Mouse (Mus musculus): Measurements from ENCODE around the gene Zfp799. TPM values are rescaled to one million over a fixed set of nuclear protein-coding genes. Genes with fewer than 3 reads are reported as not detected.
"Not testable (repeated sequence)": the region's sequence is repeated elsewhere in the genome, so short reads cannot be mapped to it uniquely, and the experiment has no call there.

The Zfp799 gene
- total RNA-seq (2021) = 9.1 and 12.7 TPM in 2 replicates
- long read RNA-seq, experiment 1 = 0 reads
- long read RNA-seq, experiment 2, partial matches to known transcripts = 0 of 3 reads
- long read RNA-seq, experiment 2, other reads (novel, unspliced or antisense) = 3 of 3 reads

DNA sequence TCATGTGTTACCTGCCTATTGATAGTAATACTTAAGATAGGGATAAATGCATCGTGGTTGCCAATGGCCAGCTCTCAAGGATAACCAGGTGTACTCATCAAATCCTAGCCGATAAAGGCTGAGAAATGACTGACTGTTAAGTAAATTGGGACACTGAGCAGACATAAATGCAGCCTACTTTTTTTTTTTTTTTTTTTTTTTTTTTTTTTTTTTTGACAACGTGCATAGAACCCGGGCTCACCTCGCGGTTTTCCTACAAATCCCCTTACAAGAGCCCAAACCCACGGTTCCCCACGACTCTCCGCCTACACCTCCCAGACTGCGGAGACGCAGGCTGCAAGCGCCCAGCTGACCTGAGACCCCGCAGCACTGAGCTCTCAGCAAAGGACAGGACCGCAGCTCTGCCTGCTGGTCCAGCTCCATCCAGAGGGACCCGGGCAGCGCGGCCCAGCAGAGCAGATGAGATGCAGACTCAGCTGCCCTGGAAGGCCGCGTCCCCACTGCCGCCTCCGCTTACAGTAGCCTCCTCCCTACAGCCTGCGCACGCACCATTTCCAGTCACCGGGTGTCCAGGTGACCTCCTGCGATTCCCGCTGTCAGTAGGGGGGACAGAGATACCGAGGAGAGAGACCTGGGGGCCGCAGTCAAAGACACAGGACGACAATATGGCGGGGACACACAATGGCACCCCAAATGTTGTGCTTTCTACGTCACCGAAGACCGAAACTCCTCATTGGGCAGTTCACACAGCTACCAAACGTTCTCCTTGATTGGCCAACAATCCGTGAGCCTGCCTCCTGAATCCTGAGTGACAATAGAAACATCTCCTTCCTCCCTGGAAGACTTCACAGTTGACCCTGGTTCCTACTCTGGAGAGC, at the start of gene Zfp799:
Gene Zfp799, minus strand, starts transcription at position 722 of the 878 bp plus-strand sequence.
- peak; percentile 87 for DNase-seq

DNA sequence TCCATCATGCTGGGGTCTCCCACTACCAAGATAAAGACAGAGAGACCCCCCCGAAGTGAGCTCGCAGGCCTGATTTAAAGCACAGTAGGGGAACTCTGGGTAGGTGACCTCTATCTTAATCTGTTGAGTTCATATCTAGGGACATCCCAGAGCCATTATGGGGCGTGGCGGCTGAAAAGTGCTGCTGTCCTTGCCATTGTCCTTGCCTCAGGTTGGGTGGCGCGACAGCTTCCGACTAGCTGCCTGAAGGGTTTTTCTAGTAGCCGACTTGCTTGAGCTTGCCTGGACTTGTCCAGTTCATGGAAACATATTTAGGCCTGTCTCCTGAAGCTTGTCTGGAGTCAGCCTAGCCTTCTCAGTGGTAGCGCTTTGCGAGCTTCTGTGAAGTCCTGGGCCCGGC, 48.7 kb upstream of the Zfp799 start:
- DNase-seq = no peak

DNA sequence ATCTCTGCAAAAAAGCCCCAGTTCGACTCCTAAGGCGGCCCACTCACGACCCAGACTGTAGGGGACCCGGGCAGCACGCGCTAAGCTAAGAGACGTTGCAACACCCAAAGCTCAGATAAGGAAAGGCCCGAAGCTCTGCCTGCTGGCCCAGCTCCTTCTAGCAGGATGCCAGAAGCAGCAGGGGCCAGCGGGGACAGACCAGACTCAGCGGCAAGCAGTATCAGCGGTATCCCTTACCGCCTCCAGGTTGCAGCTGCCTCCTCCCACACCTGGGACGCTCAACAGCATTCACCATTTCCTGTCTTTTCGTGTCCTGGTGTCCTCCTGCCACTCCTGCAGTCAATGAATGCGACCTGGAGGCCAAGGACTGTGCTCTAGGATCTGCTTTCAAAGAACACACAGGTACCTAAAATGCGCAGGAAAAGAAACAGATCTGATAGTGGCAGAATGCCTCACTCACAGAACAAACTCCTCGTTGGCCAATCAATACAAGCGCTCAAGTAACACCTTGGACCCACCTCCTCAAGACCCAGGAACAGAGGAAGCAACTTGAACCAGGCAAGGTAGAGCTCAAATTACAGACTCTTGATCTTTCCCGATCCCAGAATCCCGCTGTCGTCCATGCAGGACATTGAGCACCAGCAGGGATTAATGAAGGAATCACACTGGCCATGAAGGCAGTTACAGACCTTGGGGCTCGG, 47.6 kb upstream of the Zfp799 start:
- DNase-seq = no peak

DNA sequence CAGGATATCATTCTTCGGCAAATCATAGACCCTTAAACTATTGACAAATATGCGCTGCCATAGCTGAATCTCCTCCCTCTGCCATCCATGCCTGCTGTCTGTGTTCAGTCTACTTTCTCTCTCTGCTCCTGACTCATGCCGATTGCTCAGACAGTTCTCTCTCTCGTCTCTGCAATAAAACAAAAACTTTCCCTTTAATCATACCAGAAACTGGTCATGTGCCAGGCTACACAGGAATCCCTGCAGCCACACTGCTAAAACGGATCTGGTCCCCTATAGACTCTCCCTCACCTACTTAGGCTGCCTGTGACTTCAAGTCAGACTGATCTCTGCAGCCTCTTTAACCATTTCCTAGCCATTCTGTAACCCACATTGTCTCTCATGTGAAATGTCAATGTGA, 42.6 kb upstream of the Zfp799 start:
- DNase-seq = no peak

- no peak for DNase-seq
Observed at GRCm38 (mm10) chr17:32872091-32872490, 42.0 kb upstream of the Zfp799 start.

GRCm38 (mm10) chr17:32871483-32871882, 41.4 kb upstream of the Zfp799 start:
- no peak for DNase-seq

- DNase-seq = not testable (repeated sequence)
Observed at GRCm38 (mm10) chr17:32867266-32867665, 37.2 kb upstream of the Zfp799 start.

DNA sequence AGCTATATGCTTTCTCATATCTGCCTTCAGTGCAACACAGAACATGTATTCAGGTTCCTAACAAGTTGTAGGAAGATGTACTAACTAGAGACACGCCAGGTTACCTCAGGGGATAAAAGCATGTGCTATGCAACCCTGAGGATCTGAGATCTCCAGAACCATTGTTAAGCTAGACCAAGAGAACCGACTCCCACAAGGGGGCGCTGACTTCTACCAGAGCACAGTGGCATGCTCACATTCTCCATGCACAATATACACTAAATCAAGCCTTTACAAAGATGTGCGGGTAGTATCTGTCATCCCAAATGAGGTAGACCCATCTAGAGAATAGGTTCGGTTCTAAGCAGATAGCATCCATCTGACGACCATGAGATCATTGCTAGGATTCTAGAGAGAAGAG, 26.7 kb upstream of the Zfp799 start:
- not testable (repeated sequence) for DNase-seq

- DNase-seq = no peak
Observed at GRCm38 (mm10) chr17:32851581-32851980, 21.5 kb upstream of the Zfp799 start.

DNA sequence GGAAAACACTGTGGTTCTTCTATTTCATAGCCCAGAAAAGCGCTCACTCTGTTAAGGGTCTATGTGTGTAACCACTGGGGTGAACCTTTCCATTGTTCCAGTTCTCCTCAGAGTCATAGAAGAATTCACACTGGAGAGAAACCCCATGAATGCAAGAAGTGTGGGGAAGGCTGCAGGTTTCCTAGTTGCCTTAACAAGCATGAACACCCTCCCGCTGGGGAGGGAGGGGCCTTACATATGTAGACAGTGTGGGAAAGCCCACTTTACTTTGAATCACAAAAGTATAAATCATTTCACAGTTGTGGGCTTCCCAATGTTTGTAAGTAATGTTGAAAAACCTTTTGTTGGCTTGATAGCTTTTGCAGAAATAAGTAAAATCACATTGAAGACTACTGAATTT, 11.3 kb upstream of the Zfp799 start:
- no peak for DNase-seq

- DNase-seq = peak; percentile 60
Observed at GRCm38 (mm10) chr17:32839083-32839802, 9.2 kb upstream of the Zfp799 start.

DNA sequence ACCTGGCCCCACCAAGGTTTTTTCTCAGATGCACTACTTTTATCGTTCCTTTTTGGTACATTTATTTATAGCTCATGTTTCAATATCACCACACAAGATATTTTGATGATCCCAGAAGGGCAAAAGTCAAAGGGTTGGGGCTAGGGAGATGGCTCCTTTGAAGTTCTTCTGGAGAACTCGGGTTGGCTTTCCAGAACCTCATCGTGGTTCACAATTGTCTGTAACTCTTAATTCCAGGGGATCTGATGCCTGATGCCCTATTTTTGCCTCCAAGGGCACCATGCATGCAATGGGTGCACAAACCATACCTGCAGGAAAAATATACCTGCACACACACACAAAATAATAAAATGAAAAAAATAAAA, 339 bp upstream of the Zfp799 start:
- no peak for DNase-seq

DNA sequence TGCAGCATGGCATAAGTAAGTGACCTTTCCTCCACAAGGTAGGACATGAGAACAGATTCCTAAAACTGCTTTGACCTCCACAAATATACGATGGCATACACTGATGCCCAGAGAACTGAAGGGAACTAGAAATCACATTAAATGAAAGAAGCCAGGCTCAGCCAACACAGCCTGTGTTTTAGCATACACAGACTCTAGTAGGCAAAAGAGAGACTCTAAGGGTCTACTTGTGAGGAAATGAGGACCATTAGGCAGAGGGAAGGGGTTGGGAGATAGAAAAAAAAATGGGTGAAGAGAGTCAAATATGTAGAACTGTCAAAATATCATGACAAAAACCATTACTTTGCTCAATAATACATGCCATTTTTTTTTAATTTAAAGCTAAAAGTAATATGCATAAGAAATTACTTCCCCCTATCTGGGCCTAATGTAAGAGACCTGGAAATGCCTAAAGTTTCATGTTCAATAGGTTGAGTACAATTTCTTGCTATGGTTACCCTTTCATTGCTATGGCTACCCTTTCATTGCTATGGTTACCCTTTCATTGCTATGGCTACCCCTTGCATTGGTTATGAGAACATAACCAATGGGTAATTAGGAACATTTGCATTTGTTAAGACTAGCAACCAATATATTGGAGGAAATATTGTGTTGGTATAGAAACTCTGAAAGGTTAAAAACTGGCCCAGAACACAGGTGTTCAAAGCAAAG, 13.8 kb downstream of the Zfp799 start:
- DNase-seq = no peak

DNA sequence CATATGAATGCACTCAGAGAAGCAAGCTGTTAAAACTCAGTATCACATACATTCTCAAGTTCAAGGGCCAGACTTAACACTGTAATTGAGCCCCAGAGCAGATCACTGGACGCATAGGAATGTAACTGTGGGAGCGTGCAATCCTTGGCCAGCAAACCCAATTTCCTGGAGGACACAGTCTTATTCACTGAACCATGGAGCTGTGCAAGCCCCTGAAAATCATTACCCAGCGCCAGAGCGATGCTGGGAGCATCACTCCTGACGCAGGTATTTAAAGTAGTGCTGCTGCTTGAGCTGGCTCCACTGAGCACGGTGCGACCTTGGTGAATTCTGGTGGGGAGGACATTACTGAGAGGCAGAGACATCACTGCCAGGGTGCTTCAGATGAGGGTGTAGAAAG, 15.9 kb downstream of the Zfp799 start:
- DNase-seq = no peak

GRCm38 (mm10) chr17:32810648-32811047, 19.4 kb downstream of the Zfp799 start:
- no peak for DNase-seq

DNA sequence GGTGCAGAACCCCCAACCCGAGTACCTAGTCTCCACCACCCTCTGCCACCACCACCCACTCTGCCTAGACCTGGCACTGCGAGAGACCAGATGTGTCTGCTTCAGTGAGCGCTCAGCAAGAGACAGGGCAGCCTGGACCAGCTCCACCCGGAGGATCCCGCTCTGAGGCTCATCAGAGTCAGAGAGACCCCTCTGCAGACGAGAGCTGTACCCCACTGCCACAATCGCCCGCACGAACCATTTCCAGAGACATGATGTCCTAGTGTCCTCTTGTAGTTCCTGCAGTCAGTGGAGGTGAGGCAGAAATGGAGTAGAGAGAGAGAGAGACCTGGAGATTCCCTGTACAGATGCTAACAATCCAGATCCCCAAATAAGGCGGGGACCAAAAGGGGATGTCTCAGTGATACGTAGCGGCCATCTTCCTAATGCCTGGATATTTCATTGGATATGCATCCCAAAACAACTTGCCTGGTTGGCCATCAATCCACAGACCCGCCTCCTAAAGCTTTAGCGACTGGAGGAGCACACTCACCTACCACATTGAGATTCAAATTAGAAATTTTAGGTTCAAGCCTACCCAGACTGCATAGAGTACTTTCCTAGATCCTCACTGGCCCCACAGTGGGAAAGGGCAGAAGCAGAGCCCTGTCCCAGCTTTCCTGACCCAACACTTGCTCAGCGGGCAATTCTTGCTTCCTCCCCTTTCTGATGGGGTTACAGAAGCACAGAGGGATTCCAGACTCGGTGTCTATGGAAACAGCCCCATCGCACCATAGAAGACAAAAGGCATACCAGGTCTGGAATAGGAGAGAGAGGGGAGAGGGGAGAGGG, 20.3 kb downstream of the Zfp799 start, which contains the start of gene Zfp811:
Gene Zfp811, minus strand, starts transcription at position 388 of the 831 bp plus-strand sequence.
- peak; percentile 45 for DNase-seq

GRCm38 (mm10) chr17:32808921-32809320, 21.1 kb downstream of the Zfp799 start:
- DNase-seq = no peak

GRCm38 (mm10) chr17:32789244-32789643, 40.8 kb downstream of the Zfp799 start:
- DNase-seq = no peak

DNA sequence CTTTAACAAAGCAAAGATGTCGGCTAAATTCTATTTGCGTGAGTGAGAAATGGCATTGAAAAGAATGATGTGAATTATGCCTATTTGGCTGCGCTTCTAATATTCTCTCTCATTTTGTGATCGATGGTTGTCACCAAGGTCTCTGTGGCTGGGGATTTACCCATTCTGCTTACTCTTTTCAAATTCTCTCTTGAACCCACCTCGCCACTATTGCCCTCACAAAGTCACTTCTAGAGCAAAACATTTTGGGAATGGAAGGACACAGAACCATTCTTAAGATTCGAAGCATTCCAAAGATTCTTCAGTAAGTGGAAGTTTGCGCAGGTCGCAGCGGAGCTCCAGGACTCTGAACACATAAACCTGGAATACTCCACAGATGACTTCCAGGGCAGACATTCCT, 41.5 kb downstream of the Zfp799 start:
- DNase-seq = no peak

DNA sequence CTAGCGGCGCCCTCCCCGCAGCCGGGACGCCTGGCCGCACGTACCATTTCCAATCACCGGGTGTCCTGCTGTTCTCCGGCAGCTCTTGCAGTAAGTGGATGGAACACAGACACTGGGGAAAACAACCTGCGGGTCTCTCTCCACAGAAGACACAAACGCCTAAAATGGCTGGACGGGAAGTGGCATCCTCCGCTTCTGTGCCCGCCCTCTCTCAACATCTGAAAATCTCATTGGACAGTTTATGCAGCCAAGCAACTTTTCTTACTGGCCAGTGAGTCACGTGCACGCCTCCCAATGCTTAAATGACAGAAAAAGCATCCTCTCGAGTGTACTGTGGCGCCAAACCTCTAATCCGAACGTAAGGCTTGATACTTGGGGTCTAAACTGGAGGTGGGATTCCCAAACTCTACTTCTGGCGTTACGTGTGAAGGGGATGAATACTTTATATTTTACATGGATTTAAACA, 41.9 kb downstream of the Zfp799 start, which contains the start of gene Zfp871:
Gene Zfp871, minus strand, starts transcription at position 194 of the 466 bp plus-strand sequence.
- peak; percentile 91 for DNase-seq

Data from adrenal gland, postnatal 14 days (tissue).